Mouse (Mus musculus) B cell, adult (primary cell): ENCODE results near the gene Mfsd4b3. TPM values are rescaled to one million over a fixed set of nuclear protein-coding genes. Genes with fewer than 3 reads are reported as not detected.

Experiments used
- total RNA-seq: library from RNA; stranded (reverse); gene quantifications from 4 replicates; pipeline ENCODE4 v1.2.4, GENCODE M21; 2023; ENCODE audit not compliant: inconsistent age

The Mfsd4b3 gene
- total RNA-seq: not detected in 4 replicates

DNA sequence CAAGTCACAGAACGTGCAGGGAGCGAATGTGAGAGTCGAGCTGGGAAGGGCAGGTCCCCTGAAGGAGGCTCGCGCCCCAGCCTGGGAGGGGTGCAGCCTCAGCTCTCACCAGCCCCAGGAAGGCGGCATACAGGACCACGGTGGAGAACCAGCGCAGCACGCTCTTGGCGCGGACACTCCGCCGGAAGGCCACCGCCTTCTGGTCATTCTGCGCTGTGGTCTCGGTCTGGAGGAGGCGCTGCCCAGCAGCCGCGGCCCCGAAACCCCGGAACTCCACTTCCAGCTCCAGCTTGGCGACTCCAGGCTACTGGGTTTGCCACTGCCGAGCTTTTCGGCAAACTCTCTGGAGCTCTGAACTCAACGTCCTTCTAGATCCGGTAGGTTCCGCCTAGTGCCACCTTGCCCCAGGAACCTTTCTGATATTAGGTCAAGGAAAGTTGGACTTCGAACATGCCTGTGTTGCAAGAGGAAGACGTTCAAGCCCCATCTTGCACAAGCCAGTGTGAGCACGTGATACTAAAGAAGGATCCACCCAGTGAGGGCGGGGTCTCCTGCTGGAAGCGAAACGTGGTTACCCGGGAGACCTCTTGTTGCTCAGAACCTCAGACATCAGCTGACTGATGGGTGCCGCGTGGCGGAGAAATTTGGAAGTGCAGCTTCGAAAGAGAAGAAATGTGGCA, at the start of gene Mfsd4b3:
Gene Mfsd4b3 (minus strand): TSS at position 393 of the 680 bp plus-strand sequence.

DNA sequence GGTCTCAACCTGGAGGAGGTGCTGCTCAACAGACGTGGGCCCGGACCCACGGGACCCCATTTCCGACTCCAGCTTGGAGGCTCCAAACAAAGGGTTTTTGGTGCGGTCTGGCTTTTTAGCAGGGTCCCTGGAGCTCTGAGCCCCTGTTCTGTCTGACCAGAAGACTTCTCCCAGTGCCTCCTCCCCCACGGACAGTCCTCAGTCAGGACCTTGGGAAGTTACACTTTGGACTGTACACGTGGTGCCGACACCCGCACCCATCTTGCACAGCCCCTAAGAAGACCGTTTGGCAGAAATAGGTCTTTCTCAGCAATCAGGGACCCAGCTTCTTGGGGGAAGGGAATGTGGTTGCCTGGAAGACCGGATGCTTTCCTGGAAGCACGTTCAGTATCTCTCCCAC, 26.5 kb upstream of the Mfsd4b3 start, which contains the start of gene Mfsd4b5:
Gene Mfsd4b5 (minus strand): TSS at position 181 of the 400 bp plus-strand sequence.

DNA sequence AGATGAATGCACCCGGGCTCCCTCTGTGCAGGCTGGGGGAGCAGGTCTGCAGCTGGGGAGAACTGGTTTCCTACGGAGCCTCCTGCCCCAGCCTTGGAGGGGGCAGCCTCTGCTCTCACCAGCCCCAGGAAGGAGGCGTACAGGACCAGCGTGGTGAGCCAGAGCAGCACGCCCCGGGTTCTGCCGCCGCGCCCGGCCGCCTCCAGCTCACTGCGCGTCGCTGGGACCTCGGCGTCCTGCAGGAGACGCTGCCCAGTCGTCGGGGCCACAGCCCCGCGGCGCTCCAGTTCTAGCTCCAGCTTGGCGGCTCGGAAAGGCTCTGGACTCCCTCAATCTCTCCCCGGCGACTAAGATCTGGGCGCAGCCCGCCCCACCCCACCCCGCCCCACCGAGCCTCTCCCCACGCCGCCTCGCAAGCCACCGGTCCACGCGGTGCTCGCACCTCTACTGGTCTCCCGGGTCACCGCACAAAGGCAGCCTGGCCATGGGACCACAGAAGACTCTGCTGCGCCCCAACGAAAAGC, 33.3 kb downstream of the Mfsd4b3 start, which contains the start of gene Mfsd4b2:
Gene Mfsd4b2 (minus strand): TSS at position 308 of the 524 bp plus-strand sequence.

DNA sequence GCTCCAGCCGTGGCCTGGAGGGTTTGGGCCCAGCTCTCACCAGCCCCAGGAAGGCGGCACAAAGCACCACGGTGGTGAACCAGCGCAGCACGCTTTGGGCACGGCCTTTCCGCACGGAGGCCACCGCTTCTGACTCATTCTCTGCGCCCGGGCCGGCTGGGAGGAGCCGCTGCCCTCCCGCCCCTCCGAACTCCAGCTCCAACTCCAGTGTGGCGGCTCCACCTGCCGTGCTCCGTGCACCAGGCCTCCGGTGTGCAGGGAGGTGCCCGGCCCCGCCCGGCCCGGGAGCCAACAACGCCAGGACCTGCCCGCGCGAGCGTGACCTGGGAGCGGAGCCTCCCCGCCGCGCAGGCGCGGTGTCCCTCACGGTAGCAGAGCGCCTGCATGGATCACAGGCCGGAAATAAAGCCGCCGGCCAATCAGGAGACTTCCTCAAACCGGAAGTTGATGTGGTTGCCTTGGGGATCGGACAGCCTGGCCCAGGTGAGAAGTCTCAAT, 61.0 kb downstream of the Mfsd4b3 start, which contains the start of gene Mfsd4b4:
Gene Mfsd4b4 (minus strand): TSS at position 365 of the 498 bp plus-strand sequence.

Other genes starting within 250 kb of the Mfsd4b3 start
- 35.7 to 47.3 TPM (median 44.2 TPM) in 4 replicates for gene Rev3l, start 228.0 kb downstream of the Mfsd4b3 start, total RNA-seq
- 3.4 to 4.4 TPM (median 3.8 TPM) in 4 replicates for gene Mfsd4b4, start 60.9 kb downstream of the Mfsd4b3 start, total RNA-seq
- gene Mfsd4b2, start 33.2 kb downstream of the Mfsd4b3 start, total RNA-seq: not detected in 4 replicates
- gene Mfsd4b5, start 26.5 kb upstream of the Mfsd4b3 start, total RNA-seq: 0.60 TPM in 1 of 4 replicates, not detected in the others
- not detected in 4 replicates for gene Mfsd4b1, start 65.1 kb upstream of the Mfsd4b3 start, total RNA-seq
- gene Slc16a10, start 182.1 kb upstream of the Mfsd4b3 start, total RNA-seq: 7.4 to 10.2 TPM (median 7.9 TPM) in 4 replicates